Mouse (Mus musculus) stomach, postnatal 0 days (tissue): Measurements from ENCODE around the gene Pfkfb4.

Source experiments
- CTCF ChIP-seq: IDR thresholded peaks from 2 replicates; pipeline ENCODE4 v1.5.1; 2016; ENCODE audit warnings: antibody characterized with exemption, low read depth, mild to moderate bottlenecking, moderate library complexity
- EP300 ChIP-seq: optimal IDR thresholded peaks from 2 replicates; pipeline ENCODE3; 2016; ENCODE audit warnings: antibody characterized with exemption

GRCm38 (mm10) chr9:109007025-109007780 is 15.6 kb downstream of the Pfkfb4 start:
- TF ChIP-seq EP300 (no peak), CTCF (no peak)
